In the genomic region with DNA sequence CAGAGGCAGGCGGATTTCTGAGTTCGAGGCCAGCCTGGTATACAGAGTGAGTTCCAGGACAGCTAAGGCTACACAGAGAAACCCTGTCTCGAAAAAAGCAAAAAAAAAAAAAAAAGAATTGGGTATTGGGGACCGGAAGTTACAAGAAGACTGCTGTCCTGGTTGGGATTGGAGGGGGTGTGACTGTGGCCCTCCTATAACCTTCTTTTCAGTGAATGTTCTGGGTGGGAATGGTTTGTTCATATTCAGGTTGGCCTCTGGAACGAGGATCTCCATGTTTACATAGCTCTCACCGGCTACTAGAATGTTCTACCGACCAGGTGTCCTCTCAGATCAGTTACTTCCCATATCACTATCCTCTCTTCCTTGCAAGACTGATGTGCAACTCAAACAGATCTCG, we compare ENCODE assay signal across 8 mouse cellular contexts. TPM values are rescaled to one million over a fixed set of nuclear protein-coding genes. Genes with fewer than 3 reads are reported as not detected.
DNase-seq lines count a peak whose midpoint lies in the region; ATAC-seq and TF ChIP-seq lines count a peak whose summit lies in the region.

No protein-coding gene starts in this region.

- peak overlapping the region; percentile 45; the same call in 1 of the 2 replicates for H3K4me3 ChIP-seq in left cerebral cortex, adult 2 months
- peak overlapping the region; percentile 48; the same call in 1 of the 2 replicates for H3K4me3 ChIP-seq in embryonic facial prominence, embryonic 12.5 days
- peak overlapping the region; percentile 42 for H3K4me3 ChIP-seq in intestine, postnatal 0 days (ENCODE audit: low read depth, low read length)
- H3K4me3 ChIP-seq in neural tube, embryonic 12.5 days: peak overlapping the region; percentile 41; the same call in 1 of the 2 replicates

- no peak for DNase-seq in left cerebral cortex, adult 2 months (ENCODE audit: extremely low spot score in 1 of 2, low spot score in 2 of 2)
- DNase-seq in left cerebral cortex, postnatal 4 days: no peak
- no peak for DNase-seq in T-cell, adult 2 months (ENCODE audit: low spot score)
- DNase-seq in layer of hippocampus, adult 9-11 months: no peak
- DNase-seq in right cerebral cortex, postnatal 25 days: no peak

- no peaks in the 10 kb centered on the region for H3K9me3 ChIP-seq in embryonic facial prominence, embryonic 12.5 days
- H3K9me3 ChIP-seq in intestine, postnatal 0 days (ENCODE audit: control insufficient read depth): no peaks in the 10 kb centered on the region
- no peaks in the 10 kb centered on the region for H3K9me3 ChIP-seq in neural tube, embryonic 12.5 days

- TF ChIP-seq CTCF in left cerebral cortex, adult 2 months (IDR thresholded peaks at IDR 0.05): no peak
- TF ChIP-seq CTCF in intestine, postnatal 0 days (IDR thresholded peaks at IDR 0.05; ENCODE audit: low read depth): no peak

- ATAC-seq in embryonic facial prominence, embryonic 12.5 days (ENCODE audit: insufficient number of reproducible peaks, insufficient read depth, low FRiP score, low TSS enrichment): 0 out of 2 replicates have a peak, but pooled peaks have one; percentile 7
- ATAC-seq in intestine, postnatal 0 days: no peak
- no peak for ATAC-seq in neural tube, embryonic 12.5 days (ENCODE audit: low FRiP score, low read depth)

- 72% methylated on average over 8 of the region's 8 CpGs for WGBS in embryonic facial prominence, embryonic 12.5 days
- WGBS in intestine, postnatal 0 days: 67% methylated on average over 8 of the region's 8 CpGs
- 79% methylated on average over 8 of the region's 8 CpGs for WGBS in neural tube, embryonic 12.5 days

- H3K27me3 ChIP-seq in embryonic facial prominence, embryonic 12.5 days: no peaks in the 10 kb centered on the region
- 0 out of 2 replicates have a peak, but pooled peaks cover 4% of the 10 kb centered on the region for H3K27me3 ChIP-seq in intestine, postnatal 0 days (replicated peaks; ENCODE audit: control insufficient read depth, insufficient read depth, low read length)
- H3K27me3 ChIP-seq in neural tube, embryonic 12.5 days (replicated peaks): no peaks in the 10 kb centered on the region

- no peaks in the 10 kb centered on the region for H3K4me1 ChIP-seq in embryonic facial prominence, embryonic 12.5 days
- H3K4me1 ChIP-seq in intestine, postnatal 0 days (replicated peaks; ENCODE audit: control insufficient read depth, insufficient read depth, low read length): no peaks in the 10 kb centered on the region
- H3K4me1 ChIP-seq in neural tube, embryonic 12.5 days: peaks cover 8% of the 10 kb centered on the region; the same call in 1 of the 2 replicates

- H3K4me2 ChIP-seq in embryonic facial prominence, embryonic 12.5 days (replicated peaks): peak overlapping the region; percentile 71
- H3K4me2 ChIP-seq in intestine, postnatal 0 days (replicated peaks; ENCODE audit: low read depth): peak overlapping the region; percentile 71
- peak overlapping the region; percentile 67; the same call in 1 of the 2 replicates for H3K4me2 ChIP-seq in neural tube, embryonic 12.5 days (replicated peaks)

- H3K27ac ChIP-seq in left cerebral cortex, adult 2 months: no peak overlapping the region
- no peak overlapping the region for H3K27ac ChIP-seq in embryonic facial prominence, embryonic 12.5 days
- no peak overlapping the region for H3K27ac ChIP-seq in intestine, postnatal 0 days (ENCODE audit: low read depth, low read length)
- H3K27ac ChIP-seq in neural tube, embryonic 12.5 days: no peak overlapping the region

- H3K9ac ChIP-seq in embryonic facial prominence, embryonic 12.5 days: no peak overlapping the region
- no peak overlapping the region for H3K9ac ChIP-seq in intestine, postnatal 0 days (ENCODE audit: low read depth, low read length)
- no peak overlapping the region for H3K9ac ChIP-seq in neural tube, embryonic 12.5 days

- intact Hi-C loops in left cerebral cortex, adult 2 months (cut with DNase I): no loop called here
- intact Hi-C loops in left cerebral cortex, postnatal 4 days (cut with DNase I): no loop called here

- no peaks in the 10 kb centered on the region for H3K36me3 ChIP-seq in embryonic facial prominence, embryonic 12.5 days
- H3K36me3 ChIP-seq in intestine, postnatal 0 days (ENCODE audit: control insufficient read depth, insufficient read depth): no peaks in the 10 kb centered on the region
- no peaks in the 10 kb centered on the region for H3K36me3 ChIP-seq in neural tube, embryonic 12.5 days

RNA-seq across cellular contexts. Expression of gene Fsip1, which starts 0.3 kb away (rescaled TPM):
- under 1 TPM; 0.45 to 0.58 TPM for total RNA-seq in left cerebral cortex, adult 2 months (2021)
- 1 to 10 TPM; 4.2 to 5.3 TPM for total RNA-seq in left cerebral cortex, postnatal 4 days (2021)
- polyA plus RNA-seq in embryonic facial prominence, embryonic 12.5 days (2016; fragmentation: Nextera tagmentation; extraction: Ambion mirVana): 1.3 and 1.9 TPM in 2 replicates
- 0.13 and 0.31 TPM in 2 replicates for polyA plus RNA-seq in intestine, postnatal 0 days (2015; fragmentation: Nextera tagmentation; extraction: Ambion mirVana)
- polyA plus RNA-seq in neural tube, embryonic 12.5 days (2016; fragmentation: Nextera tagmentation; extraction: Ambion mirVana): 1.5 and 2.5 TPM in 2 replicates
